Mouse (Mus musculus): ENCODE measurements around the gene Slc9b2. TPM values are rescaled to one million over a fixed set of nuclear protein-coding genes. Genes with fewer than 3 reads are reported as not detected.

The Slc9b2 gene
- 1.4 and 4.2 TPM in 2 replicates for polyA plus RNA-seq (2015; fragmentation: Nextera tagmentation; extraction: Ambion mirVana)

GRCm38 (mm10) chr3:135307411-135308259 is at the start of gene Slc9b2:
Gene Slc9b2 (plus strand): TSS chr3:135307700.

DNA sequence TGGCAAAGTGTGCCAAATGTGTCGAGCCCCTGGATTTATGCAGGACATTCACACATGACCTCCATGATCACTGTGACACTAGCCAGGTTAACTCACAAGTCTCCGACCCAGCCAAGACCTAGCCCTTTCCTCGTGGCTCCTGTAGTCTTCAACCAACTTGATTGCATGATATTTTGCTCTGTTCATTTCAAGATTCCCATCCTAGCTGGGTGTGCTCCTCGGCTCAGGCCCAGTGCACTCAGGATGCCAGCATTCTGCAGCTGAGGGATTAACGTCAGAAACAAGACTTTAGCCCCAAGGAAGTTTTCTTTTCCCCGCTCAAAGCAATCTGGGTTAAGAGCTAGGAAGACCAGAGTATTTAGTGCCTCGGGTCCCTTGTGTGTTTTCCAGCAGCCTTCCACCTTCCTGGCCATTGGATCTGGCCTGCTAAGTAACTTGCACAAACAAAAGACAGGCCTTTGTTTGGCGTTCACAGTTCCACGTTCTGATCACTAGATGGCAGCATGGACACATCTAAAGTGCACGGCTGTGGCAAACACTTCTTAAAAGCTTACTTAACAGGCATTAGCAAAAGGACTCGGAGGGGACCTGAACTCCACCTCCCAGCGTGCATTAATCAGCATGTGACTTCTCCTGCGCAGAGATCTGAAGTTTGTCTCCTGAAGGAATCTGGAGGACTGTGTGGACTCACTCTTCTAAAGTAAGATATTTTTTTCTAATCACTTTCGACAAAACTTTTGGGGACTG is 26.7 kb upstream of the Slc9b2 start, which contains the start of gene Bdh2:
TSS of gene Bdh2 (plus strand) at position 553 of the 747 bp plus-strand sequence.

DNA sequence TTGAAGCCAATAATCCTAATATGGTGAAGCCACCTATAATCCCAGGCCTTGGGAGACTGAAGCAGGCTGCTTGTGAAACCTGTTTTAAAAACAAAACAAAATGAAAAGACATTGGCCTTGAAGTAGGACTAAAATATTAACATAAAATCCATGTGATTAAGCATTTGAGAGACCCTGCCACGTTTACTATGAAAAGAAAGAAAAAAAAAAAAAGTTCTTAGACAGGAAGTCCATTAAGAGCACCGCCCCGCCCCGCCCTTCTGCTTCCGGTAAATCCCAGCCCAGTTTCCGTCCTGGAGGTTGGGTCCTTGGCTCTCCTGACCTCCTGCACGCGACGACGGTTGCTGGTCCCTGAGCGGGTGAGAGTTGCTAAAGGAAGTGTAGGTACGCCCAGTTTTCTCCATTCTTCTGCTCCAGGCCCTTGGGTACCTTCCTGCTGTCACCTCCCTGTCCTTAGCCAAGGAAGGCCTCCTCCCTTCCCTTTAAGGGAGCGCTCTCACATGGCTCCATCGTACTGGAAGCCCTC is 40.3 kb downstream of the Slc9b2 start, which contains the start of gene Slc9b1:
TSS of gene Slc9b1 (plus strand) at position 291 of the 526 bp plus-strand sequence.

Other genes with a start within 250 kb of the Slc9b2 start
- 4.7 and 5.9 TPM in 2 replicates for gene Cenpe, start 95.2 kb upstream of the Slc9b2 start, polyA plus RNA-seq (2015; fragmentation: Nextera tagmentation; extraction: Ambion mirVana)
- 8.4 and 18.7 TPM in 2 replicates for gene Bdh2, start 26.5 kb upstream of the Slc9b2 start, polyA plus RNA-seq (2015; fragmentation: Nextera tagmentation; extraction: Ambion mirVana)
- gene Slc9b1, start 40.3 kb downstream of the Slc9b2 start, polyA plus RNA-seq (2015; fragmentation: Nextera tagmentation; extraction: Ambion mirVana): 0.08 and 0.90 TPM in 2 replicates
- 31.1 and 31.4 TPM in 2 replicates for gene Cisd2, start 116.2 kb downstream of the Slc9b2 start, polyA plus RNA-seq (2015; fragmentation: Nextera tagmentation; extraction: Ambion mirVana)
- gene Ube2d3, start 130.4 kb downstream of the Slc9b2 start, polyA plus RNA-seq (2015; fragmentation: Nextera tagmentation; extraction: Ambion mirVana): 329 and 419 TPM in 2 replicates
- 8.3 and 18.6 TPM in 2 replicates for gene Manba, start 177.9 kb downstream of the Slc9b2 start, polyA plus RNA-seq (2015; fragmentation: Nextera tagmentation; extraction: Ambion mirVana)